Mouse (Mus musculus) limb, embryonic 14.5 days (tissue): ENCODE results near the gene Snx29. TPM values are rescaled to one million over a fixed set of nuclear protein-coding genes. Genes with fewer than 3 reads are reported as not detected.
A peak's percentile ranks its signal among the peaks of the same experiment; 100 is the strongest.
"Not testable (repeated sequence)": the region's sequence is repeated elsewhere in the genome, so short reads cannot be mapped to it uniquely, and the experiment has no call there.

ENCODE experiments used
- ATAC-seq: fragments of 200-750 bp; cut with Nextera tagmentation; 2 replicates; pipeline ENCODE4 v1.8.0; 2017; ENCODE audit warnings: low read depth, moderate number of reproducible peaks, moderate TSS enrichment; ENCODE audit not compliant: low FRiP score
- DNase-seq: peaks from one replicate; pipeline ENCODE4 v3.0.0-alpha.2; 2015; ENCODE audit warnings: low spot score
- H3K27ac ChIP-seq: fragments of 300-500 bp; sonication (generic); replicated peaks from 2 replicates; pipeline ENCODE4 v1.5.1; 2014; ENCODE audit warnings: low read depth, mild to moderate bottlenecking, low read length, moderate library complexity, mixed read lengths
- H3K27me3 ChIP-seq: fragments of 300-500 bp; sonication (generic); 2 replicates; pipeline ENCODE4 v1.6.1; 2014; ENCODE audit warnings: low read length, mixed read lengths; ENCODE audit not compliant: control insufficient read depth, insufficient read depth
- H3K36me3 ChIP-seq: fragments of 300-500 bp; sonication (generic); 2 replicates; pipeline ENCODE4 v1.6.1; 2014; ENCODE audit warnings: mild to moderate bottlenecking, low read length, moderate library complexity, mixed read lengths; ENCODE audit not compliant: control insufficient read depth, insufficient read depth
- H3K4me1 ChIP-seq: fragments of 300-500 bp; sonication (generic); 2 replicates; pipeline ENCODE4 v1.6.1; 2014; ENCODE audit warnings: antibody characterized with exemption, low read length, mixed read lengths; ENCODE audit not compliant: control insufficient read depth, insufficient read depth
- H3K4me2 ChIP-seq: fragments of 300-500 bp; sonication (generic); replicated peaks from 2 replicates; pipeline ENCODE4 v1.6.1; 2014; ENCODE audit warnings: low read depth, mild to moderate bottlenecking, low read length, moderate library complexity; ENCODE audit not compliant: severe bottlenecking
- H3K4me3 ChIP-seq: fragments of 300-500 bp; sonication (generic); replicated peaks from 2 replicates; pipeline ENCODE4 v1.5.1; 2014; ENCODE audit warnings: low read length
- H3K9ac ChIP-seq: fragments of 300-500 bp; sonication (generic); 2 replicates; pipeline ENCODE4 v1.6.1; 2014; ENCODE audit warnings: mild to moderate bottlenecking, low read depth, low read length, moderate library complexity; ENCODE audit not compliant: severe bottlenecking
- H3K9me3 ChIP-seq: fragments of 300-500 bp; sonication (generic); 2 replicates; pipeline ENCODE4 v1.6.1; 2016; ENCODE audit warnings: low read length; ENCODE audit not compliant: control insufficient read depth
- POLR2A ChIP-seq: fragments of 200-500 bp; IDR thresholded peaks from 2 replicates; pipeline ENCODE4 v1.8.0; 2012; ENCODE audit warnings: inconsistent platforms, mild to moderate bottlenecking, moderate library complexity, borderline replicate concordance; ENCODE audit not compliant: insufficient read depth, insufficient read length; ENCODE audit errors: extremely low read depth
- WGBS: fragments of 180-500 bp; shearing (Covaris S2); extraction: QIAGEN DNeasy Blood & Tissue Kit; methylation state at CpG from one replicate; pipeline ENCODE4 v1.1.7; 2014; 5-methylcytosine and 5-hydroxymethylcytosine counted together
- polyA plus RNA-seq, 2 experiments: library from polyadenylated mRNA; depleted of rRNA in 1 of 2; stranded (reverse) in 1 of 2; unstranded in 1 of 2; fragments of >200 nt; fragmentation: Nextera tagmentation in 1 of 2; extraction: Ambion mirVana in 1 of 2; gene quantifications; 2 replicates each; pipeline versions ENCODE4 v1.2.1 to v1.2.3; 2012 to 2014

The Snx29 gene
- polyA plus RNA-seq, 2 experiments = 4.9 to 9.3 TPM

- Histone ChIP-seq H3K9me3 (no peaks in the 10 kb centered on the region), H3K4me1 (no peaks in the 10 kb centered on the region), H3K9ac (no peak overlapping the region), H3K27me3 (no peaks in the 10 kb centered on the region), H3K36me3 (peaks cover 11% of the 10 kb centered on the region; the same call in 1 of the 2 replicates), H3K4me3 (no peak overlapping the region), H3K27ac (no peak overlapping the region), H3K4me2 (no peak overlapping the region)
- 84% methylated on average over 12 of the region's 12 CpGs for WGBS
- no peak for TF ChIP-seq POLR2A
- no peak for ATAC-seq
- no peak for DNase-seq
Observed at GRCm38 (mm10) chr16:11420311-11421080, 97.8 kb downstream of the Snx29 start.

DNA sequence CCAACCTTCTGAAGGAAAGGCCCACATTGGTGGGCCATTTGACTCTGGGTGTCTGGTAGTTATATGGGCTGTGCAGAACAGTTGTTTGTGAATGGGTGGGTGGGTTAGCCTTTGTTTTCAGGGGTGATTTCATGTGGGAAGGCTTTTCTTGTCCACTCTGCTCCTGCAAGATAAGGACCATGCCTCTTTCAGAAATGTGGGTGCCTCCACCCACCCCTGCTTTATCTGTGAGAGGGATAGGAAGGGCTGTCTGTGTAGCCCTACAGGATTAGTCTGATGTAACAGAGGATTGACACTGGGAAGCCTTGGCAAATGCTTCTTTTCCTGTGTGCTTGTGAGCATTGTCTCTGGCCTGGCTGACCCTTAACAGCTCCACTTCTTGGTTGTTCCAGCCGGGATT is 99.5 kb downstream of the Snx29 start:
- Histone ChIP-seq H3K4me3 (no peak overlapping the region), H3K9ac (no peak overlapping the region), H3K4me1 (no peaks in the 10 kb centered on the region), H3K4me2 (no peak overlapping the region), H3K36me3 (peaks cover 11% of the 10 kb centered on the region; the same call in 1 of the 2 replicates), H3K9me3 (no peaks in the 10 kb centered on the region), H3K27me3 (no peaks in the 10 kb centered on the region), H3K27ac (no peak overlapping the region)
- no peak for ATAC-seq
- no peak for TF ChIP-seq POLR2A
- DNase-seq = no peak
- 95% methylated on average over 1 of the region's 1 CpGs for WGBS

- H3K36me3 ChIP-seq = peaks cover 11% of the 10 kb centered on the region; the same call in 1 of the 2 replicates
- H3K9me3 ChIP-seq = no peaks in the 10 kb centered on the region
- no peak overlapping the region for H3K4me2 ChIP-seq
- H3K9ac ChIP-seq = no peak overlapping the region
- no peaks in the 10 kb centered on the region for H3K4me1 ChIP-seq
- DNase-seq = no peak
- no peak overlapping the region for H3K4me3 ChIP-seq
- 100% methylated on average over 2 of the region's 2 CpGs for WGBS
- no peak overlapping the region for H3K27ac ChIP-seq
- H3K27me3 ChIP-seq = no peaks in the 10 kb centered on the region
- ATAC-seq = no peak
- TF ChIP-seq POLR2A = no peak
Observed at GRCm38 (mm10) chr16:11422889-11423610, 100.3 kb downstream of the Snx29 start.

DNA sequence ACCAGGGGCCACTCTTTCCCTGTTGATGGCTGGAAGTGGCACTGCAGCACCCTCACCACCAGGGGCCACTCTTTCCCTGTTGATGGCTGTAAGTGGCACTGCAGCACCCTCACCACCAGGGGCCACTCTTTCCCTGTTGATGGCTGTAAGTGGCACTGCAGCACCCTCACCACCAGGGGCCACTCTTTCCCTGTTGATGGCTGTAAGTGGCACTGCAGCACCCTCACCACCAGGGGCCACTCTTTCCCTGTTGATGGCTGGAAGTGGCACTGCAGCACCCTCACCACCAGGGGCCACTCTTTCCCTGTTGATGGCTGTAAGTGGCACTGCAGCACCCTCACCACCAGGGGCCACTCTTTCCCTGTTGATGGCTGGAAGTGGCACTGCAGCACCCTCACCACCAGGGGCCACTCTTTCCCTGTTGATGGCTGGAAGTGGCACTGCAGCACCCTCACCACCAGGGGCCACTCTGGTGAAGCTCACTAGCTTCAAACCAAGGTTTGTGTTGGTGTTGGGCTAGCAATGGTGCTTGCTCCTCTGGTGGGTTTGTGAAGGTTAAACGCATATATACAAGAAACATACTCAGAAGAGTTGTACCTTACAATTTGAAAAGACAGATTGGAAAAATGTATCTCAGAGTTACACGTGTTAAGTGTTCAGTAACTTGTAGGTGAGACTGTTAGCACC is 101.0 kb downstream of the Snx29 start:
- DNase-seq = peak; percentile 31
- not testable (repeated sequence) for ATAC-seq, H3K4me3 ChIP-seq, H3K27me3 ChIP-seq, H3K9ac ChIP-seq, H3K9me3 ChIP-seq, H3K4me2 ChIP-seq, H3K27ac ChIP-seq, H3K4me1 ChIP-seq
- WGBS = 100% methylated on average over 2 of the region's 2 CpGs
- H3K36me3 ChIP-seq = peaks cover 11% of the 10 kb centered on the region; the same call in 1 of the 2 replicates

DNA sequence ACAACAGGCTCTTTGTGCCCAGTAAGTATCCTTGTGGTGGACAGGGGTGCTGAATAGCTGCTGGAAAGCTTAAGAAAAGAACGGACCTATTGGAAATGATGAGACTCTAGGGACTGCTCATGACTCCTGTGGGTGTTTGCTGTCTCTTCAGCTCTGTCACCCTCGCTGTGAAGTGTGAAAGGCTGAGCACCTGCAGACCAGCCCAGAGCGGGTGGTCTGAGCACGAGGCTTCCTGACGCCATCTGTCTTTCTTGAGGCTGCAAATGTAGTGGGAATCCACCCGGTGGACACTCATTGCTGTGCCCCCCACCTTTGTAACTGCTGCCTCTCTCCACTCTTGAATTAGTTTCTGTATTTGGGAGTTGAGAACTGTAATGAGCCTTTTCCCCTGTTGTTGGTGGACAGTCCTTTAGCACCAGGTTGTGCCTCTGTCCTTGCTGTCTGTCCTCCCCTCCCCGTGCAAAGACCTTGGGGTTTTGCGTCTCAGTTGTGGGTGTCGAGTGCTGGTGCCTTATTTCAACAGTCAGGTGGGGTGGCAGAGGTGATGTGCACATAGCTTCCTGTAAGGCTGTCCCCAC is 101.9 kb downstream of the Snx29 start:
- DNase-seq = no peak
- H3K36me3 ChIP-seq = peaks cover 11% of the 10 kb centered on the region; the same call in 1 of the 2 replicates
- H3K27ac ChIP-seq = no peak overlapping the region
- no peaks in the 10 kb centered on the region for H3K9me3 ChIP-seq
- no peak overlapping the region for H3K9ac ChIP-seq
- no peak for ATAC-seq
- H3K4me3 ChIP-seq = no peak overlapping the region
- H3K4me2 ChIP-seq = no peak overlapping the region
- WGBS = 89% methylated on average over 9 of the region's 9 CpGs
- TF ChIP-seq POLR2A = no peak
- H3K27me3 ChIP-seq = no peaks in the 10 kb centered on the region
- H3K4me1 ChIP-seq = no peaks in the 10 kb centered on the region
